Mouse (Mus musculus) spleen, adult 12 weeks (tissue): Measurements from ENCODE around the gene Renbp.

Experiments
- DNase-seq: peaks from one replicate; pipeline ENCODE4 v3.0.0; 2022; ENCODE audit warnings: low spot score

The Renbp gene

DNA sequence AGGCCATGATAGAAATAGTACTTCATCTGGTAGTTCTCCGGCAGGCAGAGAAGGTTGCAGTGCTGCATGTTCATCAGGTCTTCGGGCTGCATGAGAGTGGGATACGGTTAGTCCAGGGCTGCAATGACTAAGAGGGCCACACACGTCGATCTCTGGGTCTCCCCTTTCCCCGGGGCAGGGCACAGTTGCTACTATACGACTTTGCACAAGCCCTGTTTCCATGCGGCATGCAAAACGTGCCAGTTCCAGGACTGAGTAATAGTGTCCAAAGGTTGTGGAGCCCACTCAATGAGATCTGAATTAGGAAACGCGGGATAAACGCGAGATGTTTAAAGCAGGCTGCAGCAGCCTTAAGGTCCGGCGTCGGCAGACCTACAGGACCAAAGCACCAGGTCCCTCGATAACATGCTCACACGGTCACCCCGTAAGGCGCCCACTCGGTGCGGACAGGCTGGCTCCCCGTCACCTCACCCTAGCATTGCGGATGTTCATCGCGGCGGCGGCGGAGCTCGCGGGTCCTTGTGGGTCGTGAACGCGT is 9.3 kb downstream of the Renbp start:
- no peak for DNase-seq

DNA sequence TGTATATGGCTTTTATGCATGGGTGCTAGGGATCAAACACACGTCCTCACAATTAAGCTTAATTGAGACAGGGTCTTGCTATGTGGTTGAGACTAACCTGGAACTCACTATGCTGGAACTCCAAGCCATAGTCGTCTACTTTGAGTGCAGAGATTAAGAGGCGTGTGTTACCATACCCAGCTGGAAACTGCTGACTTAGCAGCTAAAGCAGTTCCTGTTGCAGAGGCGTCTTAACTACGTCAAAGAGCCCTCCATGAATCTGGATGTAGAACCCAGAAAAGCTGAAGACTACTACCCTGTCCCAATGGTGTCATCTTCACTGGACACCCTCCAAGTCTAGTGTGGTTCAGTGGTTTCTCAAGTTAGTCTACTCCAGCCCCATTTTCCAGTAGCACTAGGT is 12.0 kb downstream of the Renbp start:
- DNase-seq, result no peak

- no peak for DNase-seq
Measured at GRCm38 (mm10) chrX:73916945-73917344, 13.7 kb downstream of the Renbp start.

DNA sequence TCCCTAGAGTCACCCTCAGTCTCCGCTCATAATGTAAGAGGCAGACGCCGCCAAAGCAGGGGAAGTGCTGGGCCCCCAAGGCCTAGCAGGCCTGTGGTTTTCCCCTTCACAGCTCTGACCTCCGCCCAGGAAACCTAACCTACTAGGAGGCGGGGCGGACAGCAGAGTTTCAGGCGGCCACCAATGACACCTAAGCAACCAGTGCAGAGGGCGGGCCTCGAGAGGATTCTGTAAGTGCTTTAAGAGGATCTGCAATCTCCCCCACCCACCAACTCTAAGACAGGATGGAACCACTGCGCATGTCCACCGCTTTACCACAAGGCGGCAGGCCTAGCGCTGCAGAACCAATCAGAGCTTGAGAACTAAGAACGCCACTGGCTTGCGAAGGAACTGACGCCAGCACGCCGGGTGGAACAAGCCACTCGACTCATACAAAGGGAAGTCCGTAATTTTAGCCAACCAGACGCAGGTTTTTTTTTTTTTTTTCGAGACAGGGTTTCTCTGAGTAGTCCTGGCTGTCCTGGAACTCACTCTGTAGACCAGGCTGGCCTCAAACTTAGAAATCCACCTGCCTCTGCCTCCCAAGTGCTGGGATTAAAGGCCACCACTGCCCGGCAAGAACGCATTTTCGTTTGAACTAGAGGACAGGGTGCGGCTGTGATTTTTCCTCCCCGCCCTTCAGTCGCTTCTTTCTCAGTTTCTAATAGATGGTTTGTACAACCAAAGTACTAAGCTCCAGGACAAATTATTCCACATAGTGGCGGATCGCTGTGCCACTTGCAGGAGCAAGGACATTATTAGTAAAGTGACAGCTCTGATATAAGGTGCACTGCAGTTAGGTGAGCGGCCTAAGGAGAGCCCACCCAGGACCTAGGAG is 15.6 kb downstream of the Renbp start:
- DNase-seq, result peak; percentile 77

DNA sequence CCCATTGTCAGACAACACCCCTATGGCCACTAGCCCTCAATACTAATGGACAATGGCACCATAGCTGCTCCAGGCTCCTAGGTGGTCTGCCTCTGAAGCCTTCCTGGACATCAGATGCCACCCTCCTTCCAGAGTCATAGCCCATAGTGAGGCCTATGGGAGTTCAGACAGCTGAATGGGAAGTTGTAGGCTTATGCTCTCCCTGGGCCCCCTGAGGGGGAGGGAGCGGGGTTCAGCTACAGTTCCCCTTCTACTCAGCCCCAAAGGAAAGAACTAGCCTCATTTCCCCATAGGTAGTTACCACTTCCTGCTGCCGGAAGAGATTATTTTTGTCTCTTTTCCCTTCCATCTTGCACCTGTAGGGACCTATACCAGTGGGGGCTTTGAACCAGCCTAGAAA is 19.1 kb downstream of the Renbp start:
- DNase-seq, result peak; percentile 25

GRCm38 (mm10) chrX:73911156-73911555 is 19.5 kb downstream of the Renbp start:
- peak; percentile 42 for DNase-seq

- no peak for DNase-seq
Measured at GRCm38 (mm10) chrX:73910451-73910850, 20.2 kb downstream of the Renbp start.

- no peak for DNase-seq
Measured at GRCm38 (mm10) chrX:73910049-73910448, 20.6 kb downstream of the Renbp start.

DNA sequence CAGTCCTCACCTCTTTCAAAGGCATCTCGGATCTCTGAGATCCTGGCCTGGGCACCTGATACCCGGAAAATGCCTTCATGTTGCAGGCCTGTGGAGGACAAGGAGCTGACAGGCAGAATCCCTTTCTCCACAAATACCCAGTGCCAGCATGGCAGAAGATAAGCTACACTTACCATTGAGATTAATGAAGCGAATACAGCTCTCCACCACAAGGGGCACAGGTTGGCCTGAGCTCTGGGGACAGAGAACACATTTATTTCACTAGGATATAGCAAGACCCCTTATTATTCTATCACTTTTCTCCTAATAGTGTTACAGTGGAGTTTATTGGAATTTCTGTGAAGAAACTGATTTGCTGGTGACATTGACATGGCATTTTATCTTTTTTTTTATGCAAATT is 32.7 kb downstream of the Renbp start:
- no peak for DNase-seq

GRCm38 (mm10) chrX:73895719-73896118 is 34.9 kb downstream of the Renbp start, which contains the start of gene L1cam:
L1cam (minus strand) TSS chrX:73896105.
- DNase-seq, result peak; percentile 29

DNA sequence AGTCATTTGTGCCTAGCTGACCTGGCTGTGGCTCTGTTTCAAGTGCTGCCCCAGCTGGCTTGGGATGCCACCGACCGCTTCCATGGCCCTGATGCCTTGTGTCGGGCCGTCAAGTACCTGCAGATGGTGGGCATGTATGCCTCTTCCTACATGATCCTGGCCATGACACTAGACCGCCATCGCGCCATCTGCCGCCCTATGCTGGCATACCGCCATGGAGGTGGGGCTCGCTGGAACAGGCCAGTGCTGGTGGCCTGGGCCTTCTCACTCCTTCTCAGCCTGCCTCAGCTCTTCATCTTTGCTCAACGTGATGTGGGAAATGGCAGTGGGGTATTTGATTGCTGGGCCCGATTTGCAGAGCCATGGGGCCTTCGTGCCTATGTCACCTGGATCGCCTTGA is 37.8 kb downstream of the Renbp start:
- no peak for DNase-seq

GRCm38 (mm10) chrX:73891551-73892152 is 39.0 kb downstream of the Renbp start, which contains the start of gene Avpr2:
Avpr2 (plus strand) TSS chrX:73892102.
- DNase-seq, result no peak

GRCm38 (mm10) chrX:73881463-73881862 is 49.2 kb downstream of the Renbp start:
- no peak for DNase-seq

DNA sequence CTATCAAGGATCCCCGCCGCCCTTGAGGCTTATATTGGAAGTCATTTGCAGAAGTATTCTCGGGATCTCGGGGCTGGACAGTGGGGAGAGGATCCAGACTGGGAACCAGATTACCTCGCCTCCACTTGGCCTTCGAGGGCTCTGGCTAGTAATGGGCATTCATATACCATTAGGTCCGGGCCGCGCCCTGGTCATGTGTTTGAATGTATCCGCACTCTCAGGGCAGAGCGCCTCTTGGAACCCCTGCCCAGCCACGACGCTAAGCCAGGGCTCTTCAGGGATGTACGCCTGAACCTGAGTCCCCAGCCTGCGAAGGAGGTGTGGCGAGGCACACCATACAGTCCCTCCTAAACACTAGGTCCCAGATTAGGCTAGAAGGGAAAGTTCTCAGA is 49.6 kb downstream of the Renbp start:
- DNase-seq, result no peak

DNA sequence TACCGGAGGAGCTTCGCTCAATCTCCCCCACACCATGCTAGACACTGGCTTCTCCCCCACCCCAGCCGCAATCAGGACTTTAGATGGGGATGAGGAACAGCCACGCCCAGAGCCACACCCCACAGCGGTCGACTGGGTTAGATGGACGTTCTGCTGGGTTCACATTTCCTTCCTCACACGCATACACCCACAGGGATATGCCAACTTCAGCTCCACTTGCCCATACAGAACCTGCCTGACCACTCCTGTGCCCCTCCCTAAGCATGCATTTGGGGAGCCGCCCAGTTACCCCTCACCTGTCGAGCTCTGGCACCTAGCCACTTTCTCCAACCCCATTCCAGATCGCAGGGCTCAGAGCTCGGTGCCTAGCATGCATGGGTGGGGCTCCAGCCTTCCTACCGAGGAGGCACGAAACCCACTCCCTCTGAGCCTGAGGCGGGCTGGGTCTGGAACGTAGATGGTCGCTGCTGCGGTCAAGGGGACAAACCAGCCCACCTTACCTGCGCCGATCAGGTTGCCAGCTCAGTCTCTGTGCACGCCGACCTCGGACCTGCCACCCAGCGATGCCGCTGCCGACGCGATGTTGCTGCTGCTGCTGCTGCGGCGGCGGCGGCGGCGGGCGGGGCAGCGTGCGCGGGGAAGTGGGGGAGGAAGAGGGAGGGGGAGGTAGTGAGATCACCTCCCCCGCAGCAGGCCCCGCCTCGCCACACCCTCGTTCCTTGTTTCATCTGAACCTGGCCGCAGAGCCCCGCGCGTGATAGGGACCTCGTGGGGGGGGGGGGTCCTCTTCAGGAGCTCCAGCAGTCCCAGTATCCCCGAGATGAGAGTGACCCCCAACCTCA is 50.2 kb downstream of the Renbp start:
- no peak for DNase-seq

DNA sequence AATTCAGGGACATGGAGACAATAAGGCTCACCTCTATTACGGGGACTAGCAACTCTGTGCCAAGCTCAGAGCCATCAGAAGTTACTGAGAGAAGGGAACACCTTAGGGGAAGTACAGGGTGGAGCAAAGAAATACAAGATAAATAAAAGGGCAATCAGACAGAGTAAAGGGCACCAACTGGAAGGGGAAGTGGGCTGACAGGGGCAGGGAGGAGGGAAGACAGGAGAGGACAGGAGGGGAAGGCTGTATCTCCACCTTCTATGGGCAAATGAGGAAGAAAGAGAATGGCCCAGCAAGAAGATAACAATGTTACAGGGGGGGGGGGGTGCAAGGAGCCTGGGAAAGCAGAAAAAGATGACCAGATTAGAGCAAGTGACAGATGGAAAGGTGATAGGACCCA is 53.6 kb downstream of the Renbp start:
- no peak for DNase-seq

GRCm38 (mm10) chrX:73875881-73876280 is 54.8 kb downstream of the Renbp start:
- no peak for DNase-seq
